Mouse (Mus musculus): ENCODE measurements at regions not wholly inside any gene's neighbourhood (a gene's known extent, or its start where the extent isn't known, plus 50 kb on each side); places are given as distances from the start of the nearest gene placed in this dataset.

- Histone ChIP-seq H3K27me3 (ENCODE audit: insufficient read depth, low read length) (no peaks in the 10 kb centered on the region), H3K9ac (no peak overlapping the region), H3K36me3 (ENCODE audit: insufficient read depth) (no peaks in the 10 kb centered on the region), H3K4me3 (ENCODE audit: low read depth, low read length) (no peak overlapping the region), H3K9me3 (ENCODE audit: low read length) (no peaks in the 10 kb centered on the region), H3K4me1 (ENCODE audit: insufficient read depth) (no peaks in the 10 kb centered on the region), H3K4me2 (ENCODE audit: low read depth) (no peak overlapping the region), H3K27ac (ENCODE audit: low read depth, low read length) (no peak overlapping the region)
- 58% methylated on average over 2 of the region's 2 CpGs for WGBS
- ATAC-seq = no peak
- TF ChIP-seq CTCF (IDR thresholded peaks at IDR 0.05; ENCODE audit: low read depth) = no peak
- DNase-seq = no peak
These were observed 621.9 kb downstream of the Hs3st4 start for GRCm38 (mm10) chr7:124604581-124604980.

- WGBS = 74% methylated on average over 1 of the region's 1 CpGs
- H3K27ac ChIP-seq (ENCODE audit: low read depth, low read length) = no peak overlapping the region
- TF ChIP-seq CTCF (IDR thresholded peaks at IDR 0.05; ENCODE audit: low read depth) = no peak
- H3K36me3 ChIP-seq (ENCODE audit: insufficient read depth) = no peaks in the 10 kb centered on the region
- no peaks in the 10 kb centered on the region for H3K27me3 ChIP-seq (ENCODE audit: insufficient read depth, low read length)
- no peak for ATAC-seq
- no peak for DNase-seq
- no peaks in the 10 kb centered on the region for H3K9me3 ChIP-seq (ENCODE audit: low read length)
- H3K4me3 ChIP-seq (ENCODE audit: low read depth, low read length) = no peak overlapping the region
- no peaks in the 10 kb centered on the region for H3K4me1 ChIP-seq (ENCODE audit: insufficient read depth)
- H3K9ac ChIP-seq = no peak overlapping the region
- no peak overlapping the region for H3K4me2 ChIP-seq (ENCODE audit: low read depth)
These were observed 623.3 kb downstream of the Hs3st4 start for GRCm38 (mm10) chr7:124605978-124606377.

- no peak for DNase-seq
- Histone ChIP-seq H3K4me1 (ENCODE audit: insufficient read depth) (no peaks in the 10 kb centered on the region), H3K9ac (no peak overlapping the region), H3K9me3 (ENCODE audit: low read length) (no peaks in the 10 kb centered on the region), H3K27me3 (ENCODE audit: insufficient read depth, low read length) (no peaks in the 10 kb centered on the region), H3K4me2 (ENCODE audit: low read depth) (no peak overlapping the region), H3K36me3 (ENCODE audit: insufficient read depth) (no peaks in the 10 kb centered on the region), H3K4me3 (ENCODE audit: low read depth, low read length) (no peak overlapping the region), H3K27ac (ENCODE audit: low read depth, low read length) (no peak overlapping the region)
- ATAC-seq = no peak
- TF ChIP-seq CTCF (IDR thresholded peaks at IDR 0.05; ENCODE audit: low read depth) = no peak
These were observed 624.4 kb downstream of the Hs3st4 start for GRCm38 (mm10) chr7:124607061-124607460.

- H3K9ac ChIP-seq = no peak overlapping the region
These were observed 627.8 kb downstream of the Hs3st4 start for GRCm38 (mm10) chr7:124610437-124610836.

GRCm38 (mm10) chr7:124647131-124647530 lies 664.5 kb downstream of the Hs3st4 start:
- WGBS = 89% methylated on average over 6 of the region's 6 CpGs
- Histone ChIP-seq H3K9me3 (ENCODE audit: low read length) (no peaks in the 10 kb centered on the region), H3K36me3 (ENCODE audit: insufficient read depth) (no peaks in the 10 kb centered on the region), H3K4me2 (ENCODE audit: low read depth) (no peak overlapping the region), H3K4me1 (ENCODE audit: insufficient read depth) (no peaks in the 10 kb centered on the region), H3K4me3 (ENCODE audit: low read depth, low read length) (no peak overlapping the region), H3K27me3 (ENCODE audit: insufficient read depth, low read length) (no peaks in the 10 kb centered on the region), H3K9ac (no peak overlapping the region), H3K27ac (ENCODE audit: low read depth, low read length) (no peak overlapping the region)
- no peak for ATAC-seq
- no peak for DNase-seq
- no peak for TF ChIP-seq CTCF (IDR thresholded peaks at IDR 0.05; ENCODE audit: low read depth)

More at GRCm38 (mm10) chr7:124610437-124610836, 627.8 kb downstream of the Hs3st4 start:
- no peak overlapping the region for H3K4me2 ChIP-seq (ENCODE audit: low read depth)
- no peaks in the 10 kb centered on the region for H3K27me3 ChIP-seq (ENCODE audit: insufficient read depth, low read length)
- no peaks in the 10 kb centered on the region for H3K9me3 ChIP-seq (ENCODE audit: low read length)
- H3K36me3 ChIP-seq (ENCODE audit: insufficient read depth) = no peaks in the 10 kb centered on the region
- H3K4me1 ChIP-seq (ENCODE audit: insufficient read depth) = no peaks in the 10 kb centered on the region
- no peak overlapping the region for H3K4me3 ChIP-seq (ENCODE audit: low read depth, low read length)
- ATAC-seq (no peak), DNase-seq (no peak)
- WGBS = 95% methylated on average over 3 of the region's 3 CpGs
- H3K27ac ChIP-seq (ENCODE audit: low read depth, low read length) = no peak overlapping the region
- no peak for TF ChIP-seq CTCF (IDR thresholded peaks at IDR 0.05; ENCODE audit: low read depth)

GRCm38 (mm10) chr7:124667180-124667968 lies 684.7 kb downstream of the Hs3st4 start:
- 16% methylated on average over 12 of the region's 12 CpGs for WGBS
- no peaks in the 10 kb centered on the region for H3K9me3 ChIP-seq (ENCODE audit: low read length)
- TF ChIP-seq CTCF (IDR thresholded peaks at IDR 0.05; ENCODE audit: low read depth) = no peak
- no peak overlapping the region for H3K9ac ChIP-seq
- H3K4me2 ChIP-seq (ENCODE audit: low read depth) = no peak overlapping the region
- H3K27ac ChIP-seq (ENCODE audit: low read depth, low read length) = no peak overlapping the region
- DNase-seq (no peak), ATAC-seq (no peak)
- no peak overlapping the region for H3K4me3 ChIP-seq (ENCODE audit: low read depth, low read length)
- no peaks in the 10 kb centered on the region for H3K27me3 ChIP-seq (ENCODE audit: insufficient read depth, low read length)
- H3K4me1 ChIP-seq (ENCODE audit: insufficient read depth) = 0 out of 2 replicates have a peak, but pooled peaks cover 2% of the 10 kb centered on the region
- no peaks in the 10 kb centered on the region for H3K36me3 ChIP-seq (ENCODE audit: insufficient read depth)

- no peak overlapping the region for H3K27ac ChIP-seq (ENCODE audit: low read depth, low read length)
- H3K36me3 ChIP-seq (ENCODE audit: insufficient read depth) = no peaks in the 10 kb centered on the region
- no peak overlapping the region for H3K4me3 ChIP-seq (ENCODE audit: low read depth, low read length)
- TF ChIP-seq CTCF (IDR thresholded peaks at IDR 0.05; ENCODE audit: low read depth) = no peak
- H3K4me1 ChIP-seq (ENCODE audit: insufficient read depth) = 0 out of 2 replicates have a peak, but pooled peaks cover 2% of the 10 kb centered on the region
- H3K4me2 ChIP-seq (ENCODE audit: low read depth) = no peak overlapping the region
- ATAC-seq (no peak), DNase-seq (no peak)
- no peak overlapping the region for H3K9ac ChIP-seq
- H3K9me3 ChIP-seq (ENCODE audit: low read length) = no peaks in the 10 kb centered on the region
- H3K27me3 ChIP-seq (ENCODE audit: insufficient read depth, low read length) = no peaks in the 10 kb centered on the region
- 20% methylated on average over 4 of the region's 4 CpGs for WGBS
These were observed 685.4 kb downstream of the Hs3st4 start for GRCm38 (mm10) chr7:124668058-124668457.

All from forebrain, postnatal 0 days (tissue).